Mouse (Mus musculus): Measurements from ENCODE around the gene Ankdd1a. TPM values are rescaled to one million over a fixed set of nuclear protein-coding genes. Genes with fewer than 3 reads are reported as not detected.

Gene Ankdd1a
- polyA plus RNA-seq, 1 experiment from 2014 or later = 0.14 TPM

DNA sequence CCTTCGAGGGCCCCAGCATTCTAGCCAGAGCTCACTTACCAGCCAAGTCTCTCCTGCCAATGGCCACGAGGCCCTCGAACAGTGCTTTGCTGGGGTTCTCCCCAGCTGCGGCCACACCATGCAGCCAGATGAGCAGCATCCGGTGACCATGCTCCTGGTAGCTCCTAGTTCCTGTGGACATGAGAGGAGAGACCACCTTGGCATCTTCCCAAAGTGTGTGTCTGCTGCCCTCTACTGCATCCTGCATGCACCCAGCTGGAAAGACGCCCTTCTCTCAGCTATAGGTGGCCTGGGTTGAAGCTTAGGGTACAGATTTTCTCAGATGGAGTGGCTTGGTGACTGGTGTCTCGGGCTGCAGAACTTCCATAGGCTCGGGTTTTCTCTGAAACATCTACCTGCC is 17.8 kb downstream of the Ankdd1a start:
- peak; percentile 70 for TF ChIP-seq CTCF (IDR thresholded peaks at IDR 0.05; ENCODE audit: low read depth)
- no peak overlapping the region for H3K27ac ChIP-seq
- no peaks in the 10 kb centered on the region for H3K4me1 ChIP-seq (replicated peaks; ENCODE audit: insufficient read depth, low read length)
- H3K9ac ChIP-seq (ENCODE audit: low read depth, low read length) = no peak overlapping the region
- H3K4me2 ChIP-seq (ENCODE audit: low read length) = no peak overlapping the region
- no peaks in the 10 kb centered on the region for H3K36me3 ChIP-seq (ENCODE audit: insufficient read depth, low read length)
- H3K9me3 ChIP-seq (replicated peaks; ENCODE audit: low read length) = no peaks in the 10 kb centered on the region
- ATAC-seq (replicated peaks; ENCODE audit: low FRiP score, low read depth) (no peak), DNase-seq (ENCODE audit: low spot score) (peak; percentile 78)
- H3K27me3 ChIP-seq (ENCODE audit: insufficient read depth, low read length) = no peaks in the 10 kb centered on the region
- no peak overlapping the region for H3K4me3 ChIP-seq (replicated peaks; ENCODE audit: low read depth, low read length)
- WGBS = 46% methylated on average over 8 of the region's 8 CpGs

DNA sequence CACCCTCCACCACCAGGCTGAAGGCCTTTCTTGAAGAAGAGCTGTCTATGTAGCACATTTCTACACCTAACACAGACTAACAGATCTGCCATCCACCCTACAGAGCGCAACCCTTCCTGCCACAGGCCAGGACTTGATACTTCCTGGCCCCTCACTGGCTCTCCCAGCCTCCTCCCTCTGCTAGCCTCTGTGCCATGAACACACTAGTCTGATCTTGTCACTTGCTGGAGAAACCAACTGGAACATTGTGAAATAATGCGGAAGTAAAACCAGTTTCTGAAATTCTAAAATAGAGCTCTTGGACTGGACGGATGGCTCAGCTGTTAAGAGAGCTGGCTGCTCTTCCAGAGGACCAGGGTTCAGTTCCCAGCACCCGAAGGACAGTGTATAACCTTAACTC is 27.1 kb downstream of the Ankdd1a start:
- no peaks in the 10 kb centered on the region for H3K27me3 ChIP-seq (ENCODE audit: insufficient read depth, low read length)
- no peaks in the 10 kb centered on the region for H3K9me3 ChIP-seq (replicated peaks; ENCODE audit: low read length)
- H3K4me1 ChIP-seq (replicated peaks; ENCODE audit: insufficient read depth, low read length) = no peaks in the 10 kb centered on the region
- WGBS = 90% methylated on average over 4 of the region's 4 CpGs
- TF ChIP-seq CTCF (IDR thresholded peaks at IDR 0.05; ENCODE audit: low read depth) = no peak
- H3K36me3 ChIP-seq (ENCODE audit: insufficient read depth, low read length) = 0 out of 2 replicates have a peak, but pooled peaks cover under 1% of the 10 kb centered on the region
- H3K4me2 ChIP-seq (ENCODE audit: low read length) = no peak overlapping the region
- no peak overlapping the region for H3K4me3 ChIP-seq (replicated peaks; ENCODE audit: low read depth, low read length)
- DNase-seq (ENCODE audit: low spot score) = no peak
- no peak for ATAC-seq (replicated peaks; ENCODE audit: low FRiP score, low read depth)
- H3K9ac ChIP-seq (ENCODE audit: low read depth, low read length) = no peak overlapping the region
- H3K27ac ChIP-seq = no peak overlapping the region

DNA sequence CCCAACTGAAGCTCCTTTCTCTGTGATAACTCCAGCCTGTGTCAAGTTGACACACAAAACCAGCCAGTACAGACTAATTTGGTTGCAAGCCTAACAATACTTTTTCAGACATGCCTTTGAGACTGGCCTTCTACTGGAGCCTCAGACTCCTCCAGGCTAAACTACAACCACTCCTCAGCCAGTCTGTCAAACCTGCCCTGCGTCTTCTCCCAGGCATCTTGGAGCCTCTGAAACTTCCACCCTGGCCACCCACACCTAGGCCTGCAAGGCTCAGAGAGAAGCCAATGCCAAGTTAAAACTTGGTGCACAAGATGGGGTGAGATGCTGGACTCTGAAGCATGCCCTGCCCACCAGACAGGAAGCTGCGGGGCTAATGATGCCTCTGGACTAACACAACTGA is 27.6 kb downstream of the Ankdd1a start:
- Histone ChIP-seq H3K4me3 (replicated peaks; ENCODE audit: low read depth, low read length) (no peak overlapping the region), H3K36me3 (ENCODE audit: insufficient read depth, low read length) (0 out of 2 replicates have a peak, but pooled peaks cover 6% of the 10 kb centered on the region), H3K4me2 (ENCODE audit: low read length) (no peak overlapping the region), H3K27me3 (ENCODE audit: insufficient read depth, low read length) (no peaks in the 10 kb centered on the region), H3K9me3 (replicated peaks; ENCODE audit: low read length) (no peaks in the 10 kb centered on the region), H3K9ac (ENCODE audit: low read depth, low read length) (no peak overlapping the region), H3K4me1 (replicated peaks; ENCODE audit: insufficient read depth, low read length) (no peaks in the 10 kb centered on the region), H3K27ac (no peak overlapping the region)
- ATAC-seq (replicated peaks; ENCODE audit: low FRiP score, low read depth) = no peak
- no peak for TF ChIP-seq CTCF (IDR thresholded peaks at IDR 0.05; ENCODE audit: low read depth)
- DNase-seq (ENCODE audit: low spot score) = no peak
- 86% methylated on average over 2 of the region's 2 CpGs for WGBS

DNA sequence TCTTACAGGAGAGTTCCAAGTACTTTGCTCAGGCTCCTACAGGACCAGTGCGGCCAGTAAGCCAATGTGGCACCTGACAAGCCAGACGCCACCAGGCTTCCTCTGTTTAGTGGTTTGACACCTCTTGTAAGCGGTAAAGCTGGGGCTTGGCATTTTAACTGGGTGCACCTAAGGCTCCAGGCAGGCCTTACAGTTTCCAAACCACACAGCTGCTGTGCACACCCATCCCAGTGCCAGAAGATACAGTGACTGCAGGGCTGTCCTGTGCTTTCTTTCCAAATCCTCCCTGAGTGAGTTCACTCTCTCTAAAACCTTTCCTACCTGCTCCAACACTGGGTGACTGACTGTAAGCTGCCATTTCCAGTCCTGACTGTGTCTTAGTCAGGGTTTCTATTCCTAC is 28.5 kb downstream of the Ankdd1a start:
- Histone ChIP-seq H3K36me3 (ENCODE audit: insufficient read depth, low read length) (peaks cover 13% of the 10 kb centered on the region; the same call in 1 of the 2 replicates), H3K9me3 (replicated peaks; ENCODE audit: low read length) (no peaks in the 10 kb centered on the region), H3K9ac (ENCODE audit: low read depth, low read length) (no peak overlapping the region), H3K4me3 (replicated peaks; ENCODE audit: low read depth, low read length) (no peak overlapping the region), H3K4me1 (replicated peaks; ENCODE audit: insufficient read depth, low read length) (no peaks in the 10 kb centered on the region), H3K27me3 (ENCODE audit: insufficient read depth, low read length) (no peaks in the 10 kb centered on the region), H3K4me2 (ENCODE audit: low read length) (no peak overlapping the region), H3K27ac (no peak overlapping the region)
- ATAC-seq (replicated peaks; ENCODE audit: low FRiP score, low read depth) (no peak), DNase-seq (ENCODE audit: low spot score) (no peak)
- TF ChIP-seq CTCF (IDR thresholded peaks at IDR 0.05; ENCODE audit: low read depth) = no peak
- WGBS = 68% methylated on average over 3 of the region's 3 CpGs

DNA sequence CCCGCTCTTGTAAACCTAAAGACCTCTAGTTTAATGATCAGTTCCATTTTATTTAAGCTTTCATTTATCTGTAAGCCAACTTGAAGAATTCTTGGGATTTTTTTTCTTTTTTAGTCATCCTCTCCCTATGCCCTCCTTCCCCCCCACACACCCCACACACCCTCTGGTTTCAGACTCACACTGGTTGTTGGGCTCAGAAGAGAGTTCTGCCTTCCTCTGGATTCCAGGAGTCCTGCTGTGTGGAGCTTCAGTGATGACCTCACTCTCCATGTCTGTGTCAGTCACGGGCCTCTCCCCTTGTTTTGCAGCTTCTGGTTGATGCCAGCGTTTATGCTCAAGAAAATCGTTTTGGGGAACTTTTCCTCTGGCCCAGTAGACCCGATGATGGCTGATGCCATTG is 39.9 kb downstream of the Ankdd1a start:
- peaks cover 73% of the 10 kb centered on the region for H3K36me3 ChIP-seq (ENCODE audit: insufficient read depth, low read length)
- no peak overlapping the region for H3K4me3 ChIP-seq (replicated peaks; ENCODE audit: low read depth, low read length)
- H3K4me1 ChIP-seq (replicated peaks; ENCODE audit: insufficient read depth, low read length) = no peaks in the 10 kb centered on the region
- H3K9ac ChIP-seq (ENCODE audit: low read depth, low read length) = no peak overlapping the region
- WGBS = 84% methylated on average over 5 of the region's 5 CpGs
- no peak overlapping the region for H3K27ac ChIP-seq
- TF ChIP-seq CTCF (IDR thresholded peaks at IDR 0.05; ENCODE audit: low read depth) = no peak
- no peak overlapping the region for H3K4me2 ChIP-seq (ENCODE audit: low read length)
- ATAC-seq (replicated peaks; ENCODE audit: low FRiP score, low read depth) (no peak), DNase-seq (ENCODE audit: low spot score) (no peak)
- no peaks in the 10 kb centered on the region for H3K27me3 ChIP-seq (ENCODE audit: insufficient read depth, low read length)
- no peaks in the 10 kb centered on the region for H3K9me3 ChIP-seq (replicated peaks; ENCODE audit: low read length)

DNA sequence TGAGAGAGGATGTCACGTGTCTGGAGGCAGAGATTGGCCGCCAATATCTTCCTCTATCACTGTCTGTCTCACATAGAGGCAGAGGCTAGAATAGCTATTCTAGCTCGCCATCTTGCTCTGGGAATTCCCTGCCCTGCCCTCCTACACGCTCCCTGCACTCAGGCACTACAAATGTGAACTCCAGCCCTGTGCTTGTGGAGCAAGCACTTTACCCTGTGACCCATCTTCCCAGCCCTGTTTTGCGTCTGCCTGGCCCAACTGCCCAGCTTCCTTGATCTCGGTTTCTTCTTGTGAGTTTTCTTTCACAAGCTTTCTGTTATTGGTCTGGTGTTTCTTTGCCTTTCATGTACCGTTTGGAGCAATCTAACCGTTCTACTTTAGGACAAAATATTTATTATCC is 40.8 kb downstream of the Ankdd1a start:
- no peak overlapping the region for H3K4me3 ChIP-seq (replicated peaks; ENCODE audit: low read depth, low read length)
- H3K4me1 ChIP-seq (replicated peaks; ENCODE audit: insufficient read depth, low read length) = no peaks in the 10 kb centered on the region
- no peak overlapping the region for H3K27ac ChIP-seq
- H3K4me2 ChIP-seq (ENCODE audit: low read length) = no peak overlapping the region
- no peak overlapping the region for H3K9ac ChIP-seq (ENCODE audit: low read depth, low read length)
- DNase-seq (ENCODE audit: low spot score) = no peak
- TF ChIP-seq CTCF (IDR thresholded peaks at IDR 0.05; ENCODE audit: low read depth) = no peak
- ATAC-seq (replicated peaks; ENCODE audit: low FRiP score, low read depth) = no peak
- peaks cover 73% of the 10 kb centered on the region for H3K36me3 ChIP-seq (ENCODE audit: insufficient read depth, low read length)
- H3K27me3 ChIP-seq (ENCODE audit: insufficient read depth, low read length) = no peaks in the 10 kb centered on the region
- H3K9me3 ChIP-seq (replicated peaks; ENCODE audit: low read length) = no peaks in the 10 kb centered on the region
- WGBS = 83% methylated on average over 8 of the region's 8 CpGs

DNA sequence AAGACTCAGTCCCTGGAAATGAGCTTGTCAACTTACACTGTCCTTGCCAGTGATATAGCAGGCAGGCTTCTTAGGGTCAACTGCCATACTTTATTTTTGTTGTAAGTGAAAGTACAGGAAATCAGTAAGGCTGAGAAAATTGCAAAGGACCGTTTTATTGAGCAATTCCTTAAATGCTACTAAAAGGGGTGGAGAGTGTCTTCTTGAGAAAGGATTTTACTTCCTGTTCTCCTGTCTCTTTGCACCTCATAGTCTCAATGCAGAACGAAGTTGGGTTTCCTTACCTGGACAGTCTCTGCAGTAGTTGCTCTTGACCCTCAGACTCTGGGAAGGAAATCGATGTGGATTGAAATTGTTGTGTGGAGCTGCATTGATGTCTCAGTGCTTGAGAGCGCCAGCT is 47.2 kb downstream of the Ankdd1a start:
- 85% methylated on average over 4 of the region's 4 CpGs for WGBS
- H3K4me2 ChIP-seq (ENCODE audit: low read length) = no peak overlapping the region
- H3K9me3 ChIP-seq (replicated peaks; ENCODE audit: low read length) = no peaks in the 10 kb centered on the region
- H3K27ac ChIP-seq = no peak overlapping the region
- no peak overlapping the region for H3K9ac ChIP-seq (ENCODE audit: low read depth, low read length)
- TF ChIP-seq CTCF (IDR thresholded peaks at IDR 0.05; ENCODE audit: low read depth) = no peak
- ATAC-seq (replicated peaks; ENCODE audit: low FRiP score, low read depth) (no peak), DNase-seq (ENCODE audit: low spot score) (no peak)
- peaks cover 60% of the 10 kb centered on the region for H3K36me3 ChIP-seq (ENCODE audit: insufficient read depth, low read length)
- H3K4me3 ChIP-seq (replicated peaks; ENCODE audit: low read depth, low read length) = no peak overlapping the region
- H3K4me1 ChIP-seq (replicated peaks; ENCODE audit: insufficient read depth, low read length) = no peaks in the 10 kb centered on the region
- H3K27me3 ChIP-seq (ENCODE audit: insufficient read depth, low read length) = no peaks in the 10 kb centered on the region

Data from kidney, postnatal 0 days (tissue).